Mouse (Mus musculus): ENCODE data around the gene Wdr37.

- TF ChIP-seq CTCF (IDR thresholded peaks at IDR 0.05; ENCODE audit: extremely low read depth, insufficient read depth, insufficient read length, insufficient replicate concordance) (no peak), POLR2A (IDR thresholded peaks at IDR 0.05; ENCODE audit: low read depth, low read length) (no peak)
Observed at GRCm38 (mm10) chr13:8831546-8832251, 40.0 kb downstream of the Wdr37 start.

Data from spleen, adult 2 months (tissue).